Mouse (Mus musculus) mouse embryonic stem cell (cell line): Measurements from ENCODE around the gene Olfr1008.
"Not testable (repeated sequence)": the region's sequence is repeated elsewhere in the genome, so short reads cannot be mapped to it uniquely, and the experiment has no call there.

Experiments used
- in situ Hi-C, 2 experiments: fragments of 300-500 bp; cut with MboI; formaldehyde crosslinking; loops; 1 replicate in 1 of 2; 3 replicates in 1 of 2; pipeline ENCODE4 v1.14.3; 2019 to 2020; ENCODE audit warnings: low sequenced_read_pairs in 2 of 2, low pct_unique_long_range_greater_than_20kb in 1 of 2, mixed read lengths in 1 of 2; ENCODE audit not compliant: unreplicated experiment in 1 of 2

The Olfr1008 gene

GRCm38 (mm10) chr2:85689131-85689530 is at the start of gene Olfr1008:
Gene Olfr1008, plus strand, starts transcription at chr2:85689431.
- in situ Hi-C loops, result no loop called here

DNA sequence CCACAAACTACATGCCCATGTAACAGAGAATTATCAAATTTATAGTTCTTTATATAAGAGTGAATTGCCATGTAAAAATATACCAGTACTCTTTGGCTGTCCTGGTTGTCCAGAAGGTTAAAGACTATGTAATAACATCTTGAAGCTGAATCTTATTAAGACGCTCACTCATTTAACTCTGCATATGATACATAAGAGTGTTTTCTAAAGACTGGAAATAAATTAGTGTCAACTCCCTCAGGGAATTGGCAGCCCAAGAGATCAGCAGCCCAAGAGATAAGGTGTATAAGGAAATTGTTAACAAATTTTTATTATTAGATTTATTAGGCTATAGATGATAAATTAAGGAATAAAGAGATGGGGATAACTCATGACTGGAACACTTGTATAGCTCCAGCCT is 38.6 kb upstream of the Olfr1008 start, which contains the start of gene Olfr1002:
Olfr1002 (minus strand) TSS at position 101 of the 400 bp plus-strand sequence.
- in situ Hi-C loops, result no loop called here

- in situ Hi-C loops, result not testable (repeated sequence)
Observed at GRCm38 (mm10) chr2:85664355-85664754, 24.9 kb upstream of the Olfr1008 start, which contains the start of gene Olfr154. Gene Olfr154, minus strand, starts transcription at chr2:85664455.

DNA sequence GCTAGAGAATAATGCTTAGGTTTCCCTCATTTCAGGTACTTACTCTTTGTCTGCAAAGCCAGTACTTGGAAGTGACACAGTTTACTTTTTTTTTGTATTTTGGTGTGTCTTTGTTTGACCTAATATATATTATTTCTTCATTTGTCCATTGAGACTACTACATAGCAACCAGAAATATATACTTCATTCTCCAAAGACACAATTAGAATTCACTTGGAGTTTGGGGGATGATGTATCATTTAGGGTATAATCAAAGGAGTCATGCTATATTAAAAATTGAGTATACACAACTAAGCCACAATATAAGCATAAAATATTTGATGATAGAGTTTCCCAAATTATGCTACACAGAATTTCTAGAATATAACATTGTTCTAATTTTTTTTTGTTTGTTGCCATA is 10.6 kb upstream of the Olfr1008 start, which contains the start of gene Olfr1006:
Olfr1006 (minus strand) TSS at position 101 of the 400 bp plus-strand sequence.
- in situ Hi-C loops, result no loop called here

DNA sequence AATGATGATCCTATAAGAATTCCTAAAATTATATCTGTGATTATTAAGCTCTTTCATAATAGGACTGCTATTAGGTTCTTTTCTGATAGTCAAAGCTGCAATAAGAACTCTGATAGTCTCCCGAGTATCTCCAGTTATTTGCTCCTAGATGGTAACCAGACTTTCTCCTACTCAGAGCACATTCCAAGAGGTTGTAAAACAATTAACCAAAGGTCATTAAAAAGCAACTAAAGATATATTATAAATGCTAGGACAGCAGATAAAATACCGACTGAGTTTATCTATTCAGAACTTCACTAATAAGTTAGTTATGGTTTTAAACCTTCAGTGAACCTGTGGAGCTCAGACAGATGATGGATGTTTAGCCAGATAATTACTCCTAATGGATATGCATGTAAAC is 21.4 kb downstream of the Olfr1008 start:
- in situ Hi-C loops, result loop anchor here in 1 of 2 experiments (25.0 kb wide), 1 partner anchor 752 kb away; the partner anchor contains the start of genes Olfr1065 and Olfr1066

GRCm38 (mm10) chr2:85711159-85711558 is 21.9 kb downstream of the Olfr1008 start:
- in situ Hi-C loops, result loop anchor here in 1 of 2 experiments (25.0 kb wide), 1 partner anchor 751 kb away; the partner anchor contains the start of genes Olfr1065 and Olfr1066

GRCm38 (mm10) chr2:85715119-85715518 is 25.9 kb downstream of the Olfr1008 start, which contains the start of gene Olfr1009:
Gene Olfr1009, plus strand, starts transcription at chr2:85715419.
- in situ Hi-C loops, result loop anchor here in 1 of 2 experiments (25.0 kb wide), 1 partner anchor 747 kb away; the partner anchor contains the start of genes Olfr1065 and Olfr1066

DNA sequence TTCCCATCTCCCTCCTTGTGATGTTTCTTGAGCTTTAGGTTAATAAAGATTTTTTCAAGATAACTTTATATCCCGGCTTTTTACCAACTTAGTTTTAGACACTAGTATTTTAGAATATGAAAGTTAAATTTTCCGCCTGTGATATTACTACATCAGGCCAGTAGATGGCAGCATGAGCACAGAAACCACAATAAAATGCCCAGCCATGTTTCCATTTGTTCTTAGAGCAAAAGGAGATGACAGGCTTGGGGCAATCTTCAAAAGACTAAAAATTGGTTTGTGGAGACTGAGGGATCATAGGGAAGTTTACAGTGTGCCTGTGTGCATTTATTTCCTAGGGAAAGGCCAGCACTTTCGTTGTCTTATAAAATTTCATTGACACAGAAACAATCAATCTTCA is 36.6 kb downstream of the Olfr1008 start:
- in situ Hi-C loops, result no loop called here
